Mouse (Mus musculus) frontal cortex, adult (tissue): ENCODE data around the gene Mpzl3.

Experiments
- ATAC-seq: cut with Nextera tagmentation; 2 replicates; pipeline ENCODE4 v1.9.2; 2017; ENCODE audit warnings: mild to moderate bottlenecking, moderate library complexity, mixed read lengths; ENCODE audit not compliant: low TSS enrichment

Gene Mpzl3

DNA sequence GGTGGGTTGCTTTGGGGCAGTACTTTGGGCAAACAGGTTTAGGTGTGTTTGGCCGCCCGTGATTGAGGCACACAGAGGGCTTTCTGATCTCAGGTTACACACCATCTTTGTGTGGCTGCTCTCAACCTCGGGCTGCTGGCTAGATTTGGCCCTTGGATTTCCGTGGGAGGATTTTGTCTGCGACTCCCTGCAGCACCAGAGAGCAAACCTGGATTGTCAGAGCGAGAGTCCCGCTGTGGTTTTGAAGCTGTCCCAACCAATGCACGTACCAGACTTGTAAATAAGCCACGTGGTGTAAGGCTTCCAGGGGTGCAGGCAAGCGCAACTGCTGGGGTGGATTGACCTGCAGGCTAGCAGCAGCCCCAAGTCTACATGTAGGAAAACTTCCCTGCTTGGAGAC, 12.0 kb upstream of the Mpzl3 start:
- ATAC-seq = no peak

DNA sequence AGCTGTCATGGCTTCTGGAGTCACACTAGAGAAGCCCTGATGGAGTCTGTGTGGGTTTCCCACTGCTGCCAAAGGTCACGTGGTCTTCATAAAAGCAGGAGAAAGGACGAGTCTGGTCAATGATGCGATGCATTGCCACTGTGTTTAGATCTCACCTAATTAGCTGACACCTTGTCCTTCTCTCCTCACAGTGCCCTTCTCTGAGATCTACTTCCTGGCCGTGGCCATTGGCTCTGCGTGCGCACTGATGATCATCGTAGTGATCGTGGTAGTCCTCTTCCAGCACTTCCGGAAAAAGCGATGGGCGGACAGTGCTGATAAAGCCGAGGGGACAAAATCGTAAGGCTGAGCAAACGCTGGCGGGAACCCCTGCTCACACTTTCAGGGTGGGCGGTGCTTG, 8.0 kb upstream of the Mpzl3 start:
- ATAC-seq = no peak

DNA sequence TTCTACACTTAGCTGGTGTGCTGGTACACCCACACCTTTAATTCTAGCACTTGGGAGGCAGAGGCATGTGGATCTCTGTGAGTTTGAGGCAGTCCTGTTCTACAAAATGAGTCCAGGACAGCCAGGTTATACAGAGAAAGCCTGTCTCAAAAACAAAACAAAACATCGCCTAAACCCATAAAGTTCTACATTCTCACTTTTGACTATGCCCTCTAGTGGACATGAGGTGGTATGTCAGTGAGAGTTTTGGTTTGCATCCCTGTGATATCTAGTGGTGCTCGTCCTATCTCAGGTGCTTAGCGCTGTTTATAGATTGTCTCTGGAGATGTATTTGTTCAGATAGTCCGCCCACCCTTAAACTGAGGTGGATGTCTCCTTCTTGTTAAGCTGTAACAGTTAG, 6.5 kb upstream of the Mpzl3 start:
- ATAC-seq = peak; percentile 50; the same call in 1 of the 2 replicates

DNA sequence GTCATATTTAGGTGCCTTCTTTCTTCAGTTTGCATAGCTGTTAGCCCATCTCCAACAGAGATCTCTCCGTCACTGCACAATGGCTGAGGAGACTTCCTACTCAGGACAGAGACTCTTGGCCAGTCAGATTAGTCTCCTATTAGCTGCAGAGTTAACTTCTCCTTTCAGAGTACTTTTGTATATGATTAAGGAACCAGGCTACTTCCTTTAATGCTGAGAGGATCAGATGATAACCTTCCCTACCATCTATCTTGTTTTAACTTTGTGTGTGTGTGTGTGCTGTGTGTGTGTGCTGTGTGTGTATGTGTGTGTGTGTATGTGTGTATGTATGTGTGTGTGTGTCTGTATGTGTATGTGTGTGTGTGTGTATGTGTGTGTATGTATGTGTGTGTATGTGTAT, 5.3 kb upstream of the Mpzl3 start:
- no peak for ATAC-seq

DNA sequence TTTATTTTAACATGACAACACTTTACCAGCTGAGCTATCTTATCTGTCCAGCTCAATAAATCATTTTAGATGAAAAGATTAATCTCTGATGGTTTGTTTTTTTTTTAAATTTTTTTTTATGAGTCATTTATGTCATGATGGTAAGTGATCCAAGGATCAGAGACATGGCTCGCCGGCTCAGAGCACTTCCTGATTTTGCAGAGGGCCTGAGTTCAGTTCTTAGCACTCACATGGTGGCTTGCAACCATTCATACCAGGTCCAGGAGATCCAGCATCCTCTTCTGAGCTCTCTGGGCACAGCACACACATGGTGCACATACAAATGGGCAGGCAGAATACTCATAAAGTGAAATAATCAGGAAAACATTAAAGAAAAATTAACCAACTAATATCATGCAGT, 4.7 kb upstream of the Mpzl3 start:
- no peak for ATAC-seq

DNA sequence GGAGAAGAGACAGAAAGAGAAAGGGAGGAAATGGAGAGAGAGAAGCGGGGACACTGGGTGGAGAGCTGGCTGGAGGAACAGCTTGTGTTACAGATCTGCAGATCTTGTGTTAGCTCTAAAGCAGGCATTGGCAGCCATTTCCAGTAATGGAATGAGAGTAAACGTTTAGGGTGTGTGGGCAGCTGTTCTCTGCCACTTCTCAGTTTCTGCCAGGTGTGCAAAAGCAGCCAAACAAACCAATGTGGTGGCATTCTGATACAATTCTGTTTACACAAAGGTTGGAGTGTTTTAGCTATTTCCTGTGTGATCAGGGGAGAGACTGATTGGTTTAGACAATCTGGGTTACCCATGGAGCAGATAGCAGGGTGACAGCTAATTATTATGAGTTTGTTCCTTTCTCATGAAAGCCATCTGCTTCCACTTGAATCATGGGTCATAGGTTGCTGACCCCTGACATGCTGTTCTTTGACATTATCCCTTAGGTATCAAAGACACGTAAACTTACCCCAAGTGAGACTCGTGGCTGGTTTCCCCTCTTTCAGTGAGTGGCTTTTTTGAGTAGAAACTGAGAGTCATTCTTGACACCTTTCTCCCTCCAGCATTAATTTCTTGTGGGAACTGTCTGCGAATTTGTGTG, 3.4 kb downstream of the Mpzl3 start:
- ATAC-seq = no peak

DNA sequence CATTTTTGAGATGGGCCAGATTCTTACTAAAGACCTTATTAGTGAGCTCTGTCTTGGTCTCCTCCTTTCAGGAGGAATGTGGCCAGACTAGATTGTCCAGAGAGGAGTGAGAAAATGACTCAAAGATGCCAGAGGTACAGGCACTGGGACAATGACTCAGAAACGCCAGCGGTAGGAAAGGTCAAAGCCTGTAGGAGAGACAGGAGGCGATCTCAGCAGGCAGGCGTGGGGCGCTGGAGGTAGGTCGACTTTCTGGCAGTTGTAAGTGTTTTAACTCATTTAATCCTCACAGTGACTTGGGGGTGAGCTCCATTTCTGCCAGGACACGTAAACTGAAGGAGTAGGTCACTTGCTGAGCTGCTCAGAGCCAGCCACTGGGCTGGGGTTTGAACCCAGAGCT, 5.2 kb downstream of the Mpzl3 start:
- no peak for ATAC-seq

DNA sequence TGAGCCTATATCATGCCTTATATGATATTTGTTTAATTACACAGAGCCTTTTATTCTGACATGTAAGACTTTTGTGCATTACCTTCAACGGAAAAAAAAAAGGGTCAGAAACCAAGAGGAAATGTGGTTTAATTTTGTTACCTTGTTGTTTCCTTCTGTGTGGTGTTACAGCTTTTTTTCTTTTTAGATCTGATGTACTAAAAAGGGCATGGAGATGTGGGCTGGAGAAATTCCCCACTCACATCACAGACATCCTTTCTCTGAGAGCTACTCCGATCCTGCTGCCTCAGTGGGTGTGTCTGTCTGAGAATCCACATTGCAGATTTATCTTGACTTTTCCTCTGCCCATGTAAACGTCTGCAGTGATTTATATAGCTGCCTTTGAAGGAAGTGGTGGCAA, 7.7 kb downstream of the Mpzl3 start:
- ATAC-seq = no peak

DNA sequence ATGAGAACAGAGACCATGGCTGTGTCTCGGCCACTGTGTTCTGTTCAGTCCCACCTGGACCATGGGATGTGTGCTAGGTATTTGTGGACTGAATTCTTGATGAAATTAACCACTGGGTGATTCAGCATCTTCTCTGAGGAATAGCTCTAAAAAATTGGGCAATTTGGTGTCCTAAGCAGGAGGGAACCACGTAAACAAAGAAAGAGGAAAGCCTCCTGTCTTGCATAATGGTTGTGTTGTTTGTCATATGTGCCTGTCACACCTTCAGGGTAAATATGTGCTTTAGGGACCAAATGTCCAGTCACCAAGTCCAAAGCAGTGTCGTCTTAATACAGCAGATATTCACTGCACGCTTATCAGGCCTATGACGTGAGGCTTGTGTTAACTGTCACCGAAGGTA, 9.4 kb downstream of the Mpzl3 start:
- no peak for ATAC-seq

DNA sequence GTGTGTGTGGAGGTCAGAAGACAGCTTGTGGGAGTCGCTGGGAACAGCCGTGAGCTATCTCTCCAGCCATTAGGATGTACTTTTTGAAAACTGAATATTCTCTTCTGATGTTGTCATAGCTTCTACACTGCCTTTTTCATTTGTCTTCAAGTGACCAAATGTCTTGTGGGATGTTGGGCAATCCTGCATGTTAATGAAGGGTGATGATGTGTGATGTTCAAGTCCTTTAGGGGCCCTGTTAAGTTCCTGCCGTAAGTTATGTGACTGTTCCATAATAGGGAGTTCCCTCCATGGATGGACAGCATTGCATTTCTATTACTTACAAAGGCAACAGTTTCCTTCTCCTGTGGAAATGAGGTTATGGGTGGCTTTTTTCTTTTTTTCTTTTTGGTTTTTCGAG, 11.7 kb downstream of the Mpzl3 start:
- no peak for ATAC-seq

DNA sequence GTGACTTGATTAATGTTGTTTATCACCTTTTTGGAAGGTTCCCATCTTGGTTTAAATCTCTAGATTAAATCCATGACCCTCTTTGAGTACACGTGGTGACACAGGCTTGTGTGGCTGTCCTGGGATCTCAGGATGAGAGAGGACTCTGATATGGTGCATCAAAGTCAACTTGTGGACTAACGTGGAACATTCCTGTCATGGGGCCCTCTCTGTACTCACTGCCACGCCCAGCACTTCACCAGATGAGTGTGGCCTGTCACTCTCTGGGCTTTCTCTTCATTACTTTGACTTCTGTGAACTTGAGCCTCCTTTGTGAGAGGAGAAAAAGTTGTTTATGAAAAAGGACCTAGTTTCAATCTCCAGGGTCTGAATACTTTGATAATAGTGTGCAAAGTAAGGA, 16.8 kb downstream of the Mpzl3 start:
- ATAC-seq = no peak

DNA sequence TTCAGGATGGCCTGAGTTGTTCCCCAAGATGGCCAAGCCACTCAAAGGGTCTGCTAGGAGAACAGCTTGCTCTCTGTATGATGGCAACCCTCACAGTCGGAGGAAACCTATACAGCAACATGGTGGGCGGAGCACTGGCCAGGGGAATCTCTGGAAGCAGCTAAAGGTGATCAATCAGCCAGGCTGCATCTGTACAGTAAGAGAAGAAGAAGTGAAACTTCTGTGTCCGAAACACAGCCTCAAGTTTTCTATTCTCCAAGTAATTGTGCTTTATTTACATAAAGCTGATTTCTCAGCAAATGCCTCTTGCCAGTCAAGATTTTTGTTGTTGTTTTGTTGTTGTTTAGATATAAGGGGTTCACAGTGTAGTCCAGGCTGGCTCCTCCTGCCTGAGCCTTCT, 22.9 kb downstream of the Mpzl3 start:
- no peak for ATAC-seq

DNA sequence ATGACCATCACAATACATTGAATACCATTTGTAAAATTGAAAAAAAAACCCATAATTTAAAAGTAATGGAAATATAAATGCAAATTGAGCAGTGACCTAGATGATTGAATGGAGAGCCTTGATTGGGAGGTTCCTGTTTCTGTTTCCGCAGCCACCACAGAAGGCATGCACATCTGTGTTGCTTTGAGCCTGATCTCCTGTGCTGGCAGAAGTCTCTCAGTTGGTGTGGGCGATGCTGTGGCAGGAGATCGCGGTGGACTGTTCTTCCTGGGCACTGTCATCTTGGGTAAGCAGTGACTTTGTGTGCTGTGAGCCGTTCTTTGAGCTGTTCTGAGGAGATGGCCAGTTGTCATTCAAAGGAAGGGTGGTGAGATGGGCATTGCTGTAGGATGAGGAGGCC, 24.0 kb downstream of the Mpzl3 start, which contains the start of gene Jaml:
Gene Jaml (plus strand): TSS at position 173 of the 400 bp plus-strand sequence.
- ATAC-seq = no peak

DNA sequence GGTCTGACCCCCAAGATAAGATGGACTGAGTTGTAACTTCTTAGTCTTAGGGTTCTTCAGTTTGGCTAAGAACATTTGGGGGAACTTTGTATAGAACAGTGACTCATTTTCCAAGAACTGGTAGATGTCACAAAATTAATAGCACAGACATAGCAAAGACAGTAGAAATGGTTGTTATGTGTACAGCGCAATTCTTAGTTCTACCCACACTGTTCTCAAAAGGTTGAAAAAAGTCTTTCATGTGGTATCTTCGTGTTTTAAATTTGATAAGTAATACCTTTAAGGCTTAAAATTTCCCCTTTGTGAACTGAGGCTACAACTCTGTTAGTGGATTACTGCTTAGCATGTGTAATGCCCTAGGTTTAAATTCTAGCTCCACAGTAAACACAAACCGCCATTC, 28.1 kb downstream of the Mpzl3 start:
- ATAC-seq = no peak

DNA sequence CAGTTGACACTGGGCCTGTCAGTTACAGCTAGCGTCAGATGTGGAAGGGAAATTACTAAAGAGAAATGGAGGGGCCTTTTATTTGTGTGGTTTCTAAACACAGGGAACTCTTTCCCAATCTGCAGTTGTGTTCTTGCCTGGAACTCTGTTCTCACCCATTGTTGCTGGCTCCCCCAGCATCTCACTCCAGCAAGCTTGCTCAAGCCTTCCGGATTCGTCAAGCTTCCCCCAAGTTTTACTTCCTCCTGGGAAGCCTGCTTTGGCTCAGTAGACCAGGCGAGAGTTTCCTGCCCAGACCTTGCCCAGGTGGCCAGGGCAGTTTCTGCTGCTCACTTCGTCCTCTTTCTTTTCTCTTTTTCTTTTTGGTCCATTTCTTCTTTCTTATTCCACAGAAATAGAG, 29.6 kb downstream of the Mpzl3 start:
- ATAC-seq = no peak

DNA sequence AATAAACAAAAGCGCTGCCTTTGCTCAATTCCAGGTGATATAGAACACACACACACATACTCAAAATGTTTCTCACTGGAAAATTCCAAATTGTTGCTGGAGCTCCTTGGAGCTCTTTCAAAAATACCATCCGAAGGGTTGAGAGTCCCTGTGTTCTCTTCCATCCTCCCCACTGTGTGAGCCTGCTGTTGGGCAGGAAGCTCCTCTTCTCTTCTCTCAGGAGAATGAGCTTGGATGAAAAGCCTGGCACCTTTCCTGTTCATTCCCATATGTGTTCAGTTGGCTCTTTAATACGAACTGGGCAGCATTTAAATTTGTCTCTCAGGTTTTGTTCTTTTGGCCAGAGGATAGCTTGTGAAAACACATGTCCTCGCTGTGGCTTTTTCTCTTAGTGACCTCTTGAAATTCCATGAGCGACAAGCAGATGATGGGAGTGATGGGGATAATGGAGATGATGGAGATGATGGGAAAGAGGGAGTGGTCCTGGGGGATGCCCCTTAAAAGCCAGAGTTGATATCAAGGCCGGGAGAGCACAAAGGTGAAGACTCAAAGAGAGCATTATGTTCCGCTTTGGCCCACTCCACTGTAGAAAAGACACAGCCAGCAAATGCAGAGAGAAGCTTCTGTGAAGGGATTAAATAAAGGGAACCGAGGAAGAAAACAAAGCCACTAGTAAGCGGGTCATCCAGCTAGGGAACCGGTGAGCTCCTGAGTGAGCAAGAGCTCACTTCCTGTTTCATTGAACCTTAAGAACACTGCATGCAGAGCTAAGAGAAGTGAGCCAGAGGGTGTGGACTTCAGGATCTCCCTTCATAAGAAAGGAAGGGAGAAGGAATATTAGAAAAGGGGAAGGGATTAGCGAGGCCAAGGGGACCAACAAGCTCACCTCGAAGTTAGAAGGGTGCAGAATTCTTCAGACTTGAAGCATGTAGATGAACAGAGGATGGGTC, 31.0 kb downstream of the Mpzl3 start:
- no peak for ATAC-seq

DNA sequence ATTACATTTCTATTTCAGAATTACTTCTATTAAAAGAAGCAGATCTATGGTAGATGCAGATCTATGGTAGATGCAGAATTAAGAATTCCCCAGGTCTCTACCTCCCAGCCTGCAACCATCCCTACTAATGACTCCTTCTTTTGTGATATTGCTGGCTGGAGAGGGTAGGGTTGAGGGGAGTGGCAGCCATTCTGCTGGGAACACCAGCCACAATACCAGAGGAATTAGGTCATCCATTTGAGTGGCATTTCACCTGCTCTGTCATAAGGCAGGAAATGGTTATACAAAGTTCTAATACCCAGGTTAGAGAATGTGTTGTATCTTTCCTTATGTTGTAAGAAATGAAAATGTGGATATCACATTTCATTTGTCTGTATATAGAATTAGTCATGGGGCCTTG, 33.1 kb downstream of the Mpzl3 start:
- ATAC-seq = no peak

DNA sequence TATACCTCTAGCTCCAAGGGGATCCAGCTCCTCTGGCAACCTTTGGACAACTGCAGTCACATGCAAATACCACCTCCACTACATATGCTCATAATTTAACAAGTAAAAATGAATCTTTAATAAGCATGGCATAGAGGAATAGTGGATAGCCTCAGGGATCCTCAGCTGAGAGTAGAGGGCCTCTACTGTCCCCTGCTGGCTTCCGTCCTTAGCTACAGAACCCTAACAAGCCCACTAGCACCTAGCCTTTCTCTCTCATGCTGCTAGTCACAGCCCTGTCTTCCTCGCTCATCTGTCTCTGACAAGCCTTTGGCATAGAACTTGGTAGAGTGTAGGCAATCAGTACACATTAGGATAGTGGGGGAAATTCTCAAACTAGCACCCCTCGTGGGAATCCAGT, 35.8 kb downstream of the Mpzl3 start:
- no peak for ATAC-seq

DNA sequence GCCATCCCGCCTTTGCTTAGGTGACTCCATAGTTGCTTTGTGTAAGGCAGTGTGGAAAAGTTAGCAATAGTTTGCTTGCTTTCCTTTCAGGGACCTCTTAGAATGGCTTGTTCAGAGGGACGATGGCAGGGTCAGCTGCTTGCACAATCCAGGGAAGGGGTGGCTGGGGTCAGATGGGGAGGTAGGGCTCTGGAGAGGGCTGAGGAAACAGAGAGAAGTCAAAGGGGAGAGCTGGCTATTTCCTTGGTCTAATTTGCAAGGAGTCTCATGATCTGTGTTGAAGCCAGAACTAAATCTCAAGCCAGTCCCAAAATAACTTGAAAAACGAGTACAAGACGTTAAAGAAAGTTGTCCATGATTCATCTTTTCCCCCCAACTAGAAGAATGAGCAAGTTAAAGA, 37.7 kb downstream of the Mpzl3 start:
- no peak for ATAC-seq

DNA sequence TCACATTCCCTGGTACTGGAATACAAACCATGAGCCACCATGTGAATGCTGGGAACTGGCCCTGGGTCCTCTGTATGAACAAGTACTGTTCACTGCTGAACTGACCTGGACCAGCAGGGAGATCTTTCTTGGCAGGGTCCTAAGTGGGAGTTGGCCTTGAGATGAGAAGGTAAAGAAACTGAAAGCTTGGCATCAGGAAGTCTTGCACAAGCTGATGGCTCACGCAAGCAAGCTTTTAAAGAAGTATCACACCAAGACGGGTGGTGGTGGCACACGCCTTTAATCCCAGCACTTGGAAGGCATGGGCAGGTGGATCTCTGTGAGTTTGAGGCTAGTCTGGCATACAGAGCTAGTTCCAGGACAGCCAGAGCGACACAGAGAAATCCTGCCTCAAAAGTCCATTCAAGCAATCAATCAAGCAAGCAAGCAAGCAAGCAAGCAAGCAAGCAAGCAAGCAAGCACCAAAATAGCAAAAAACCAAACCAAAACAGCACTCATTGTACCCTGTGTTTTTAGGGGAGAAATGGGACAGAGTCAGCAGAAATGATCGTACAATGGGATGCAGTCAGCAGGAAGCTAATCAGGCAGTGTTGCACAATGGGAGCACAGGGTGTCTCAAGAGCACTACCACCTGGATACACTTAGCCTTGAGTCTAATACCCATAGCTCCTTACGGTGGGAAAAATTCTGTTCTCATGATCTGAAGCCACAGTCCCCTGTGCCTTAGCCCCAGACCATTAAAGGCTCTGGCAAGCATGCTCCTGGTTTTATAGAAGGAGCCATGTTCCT, 40.4 kb downstream of the Mpzl3 start:
- ATAC-seq = no peak

DNA sequence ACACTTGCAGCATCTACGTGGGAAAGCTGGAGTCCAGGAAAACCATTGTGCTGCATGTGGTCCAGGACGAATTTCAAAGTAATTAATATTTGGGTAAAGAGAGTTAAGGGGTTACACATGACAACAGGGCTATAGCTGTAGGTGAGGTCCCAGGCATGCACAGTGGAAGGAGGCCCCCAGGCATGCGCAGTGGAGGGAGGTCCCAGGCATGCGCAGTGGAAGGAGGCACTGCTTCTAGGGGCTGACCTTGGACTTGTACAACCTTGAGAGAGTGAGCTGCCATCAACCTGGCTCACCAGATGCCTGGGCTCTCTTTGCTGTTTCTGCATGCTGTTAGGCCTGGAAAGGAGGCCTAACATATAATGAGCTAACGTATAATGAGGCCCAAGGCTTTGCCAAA, 42.9 kb downstream of the Mpzl3 start:
- ATAC-seq = no peak

DNA sequence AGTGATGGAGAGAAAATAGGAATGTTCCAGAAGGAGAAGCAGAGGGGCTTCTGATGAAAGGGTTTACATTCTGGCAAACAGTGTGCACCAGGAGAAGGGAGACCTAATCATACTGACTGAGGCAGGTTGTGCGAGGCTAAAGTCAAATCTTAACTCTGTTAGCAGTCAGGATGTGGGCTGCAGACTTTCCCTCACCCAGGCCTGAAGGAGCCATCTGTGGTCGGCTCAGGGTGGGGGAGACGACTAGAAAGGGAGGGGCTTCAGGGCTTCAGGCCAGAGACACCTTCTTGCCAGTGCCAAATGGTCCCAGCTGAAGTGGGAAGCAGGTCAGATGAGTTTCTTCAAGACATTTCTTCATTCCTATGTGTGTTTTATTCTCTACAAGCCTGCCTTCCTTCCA, 43.4 kb downstream of the Mpzl3 start:
- no peak for ATAC-seq

DNA sequence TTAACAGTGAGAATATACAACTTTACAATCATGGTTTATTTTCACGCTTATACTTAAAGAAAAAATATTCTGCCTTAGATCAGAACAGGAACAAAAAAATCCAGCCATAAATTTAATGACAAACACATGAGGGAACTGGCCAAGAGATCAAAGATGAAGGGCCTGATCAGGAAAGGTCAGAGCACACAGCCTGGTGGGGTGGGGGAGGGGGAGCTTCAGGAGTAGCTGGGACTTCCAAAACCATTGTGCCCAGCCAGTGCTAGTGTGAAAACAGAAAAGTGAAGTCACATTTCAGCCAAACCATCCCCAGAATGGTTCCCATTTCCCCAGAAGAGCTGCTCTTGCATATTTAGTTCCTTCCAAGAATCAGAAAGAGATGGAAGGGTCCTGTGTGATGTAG, 47.5 kb downstream of the Mpzl3 start:
- no peak for ATAC-seq
